Mouse (Mus musculus) ES-E14 (cell line): ENCODE measurements at regions not wholly inside any gene's neighbourhood (a gene's known extent, or its start where the extent isn't known, plus 50 kb on each side); places are given as distances from the start of the nearest gene placed in this dataset.

Source experiments
- HCFC1 ChIP-seq: IDR thresholded peaks from 2 replicates; pipeline ENCODE4 v1.6.1; 2012; ENCODE audit warnings: low read length, inconsistent platforms, borderline replicate concordance; ENCODE audit not compliant: insufficient read depth
- MAFK ChIP-seq: IDR thresholded peaks from 2 replicates; pipeline ENCODE4 v1.6.1; 2014; ENCODE audit warnings: mild to moderate bottlenecking, low read depth, low read length, inconsistent platforms; ENCODE audit not compliant: insufficient read depth
- ZC3H11A ChIP-seq: IDR thresholded peaks from 2 replicates; pipeline ENCODE4 v1.6.1; 2012; ENCODE audit warnings: low read depth, mild to moderate bottlenecking, inconsistent platforms, low read length, borderline replicate concordance
- ZNF384 ChIP-seq: IDR thresholded peaks from 2 replicates; pipeline ENCODE4 v1.6.1; 2012; ENCODE audit warnings: low read depth, low read length, inconsistent platforms

- TF ChIP-seq ZC3H11A (peak; percentile 82; the same call in 1 of the 2 replicates), MAFK (no peak), HCFC1 (no peak), ZNF384 (no peak)
These were observed 148.1 kb downstream of the Thbs2 start for GRCm38 (mm10) chr17:14545822-14546473.
